Mouse (Mus musculus) liver, postnatal 0 days (tissue): ENCODE results near the gene Cited1.

Experiments used
- CTCF ChIP-seq: sonication (generic); IDR thresholded peaks from 2 replicates; pipeline ENCODE4 v1.5.1; 2016; ENCODE audit warnings: antibody characterized with exemption, low read depth
- EP300 ChIP-seq: IDR thresholded peaks from 2 replicates; pipeline ENCODE4 v1.6.1; 2016; ENCODE audit warnings: antibody characterized with exemption, low read depth, mild to moderate bottlenecking

GRCm38 (mm10) chrX:102219126-102219525 is 32.9 kb downstream of the Cited1 start:
- TF ChIP-seq CTCF (peak; percentile 76), EP300 (no peak)
